Mouse (Mus musculus) regulatory T cell (primary cell): ENCODE data around the gene Lrrc14b.

ENCODE experiments used
- in situ Hi-C: fragments of 300-600 bp; cut with MboI, MseI; formaldehyde crosslinking; loops from one replicate; pipeline ENCODE4 v1.15.1; 2025; ENCODE audit warnings: high pct_unique_total_duplicates

Gene Lrrc14b

DNA sequence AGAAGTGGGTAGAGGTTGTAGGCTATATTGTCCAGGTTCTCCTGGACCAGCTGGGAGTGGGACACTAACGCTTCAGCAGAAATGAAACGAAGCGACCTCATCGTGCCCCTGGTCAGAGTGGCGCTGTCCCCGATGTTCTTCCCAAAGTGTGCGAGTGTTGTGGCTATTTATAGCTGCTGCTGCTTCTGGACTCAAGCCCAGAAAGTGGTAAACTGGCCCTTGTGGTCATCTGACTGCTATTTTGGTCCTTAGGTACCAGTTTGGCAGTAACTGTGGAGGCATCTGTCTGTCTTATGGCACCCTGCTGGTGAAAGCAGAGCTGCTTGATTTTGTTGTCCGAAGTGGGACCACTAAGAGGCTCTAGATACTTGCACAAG is at the start of gene Lrrc14b:
Lrrc14b (minus strand) TSS at position 147 of the 377 bp plus-strand sequence.
- in situ Hi-C loops, result loop anchor here (25.0 kb wide), 1 partner anchor 1473 kb away; the partner anchor contains the start of gene Glrx

- in situ Hi-C loops, result no loop called here
Observed at GRCm38 (mm10) chr13:74399298-74399839, 35.6 kb upstream of the Lrrc14b start, which contains the start of gene Ftl1-ps1. Gene Ftl1-ps1 (plus strand): TSS chr13:74399694.

DNA sequence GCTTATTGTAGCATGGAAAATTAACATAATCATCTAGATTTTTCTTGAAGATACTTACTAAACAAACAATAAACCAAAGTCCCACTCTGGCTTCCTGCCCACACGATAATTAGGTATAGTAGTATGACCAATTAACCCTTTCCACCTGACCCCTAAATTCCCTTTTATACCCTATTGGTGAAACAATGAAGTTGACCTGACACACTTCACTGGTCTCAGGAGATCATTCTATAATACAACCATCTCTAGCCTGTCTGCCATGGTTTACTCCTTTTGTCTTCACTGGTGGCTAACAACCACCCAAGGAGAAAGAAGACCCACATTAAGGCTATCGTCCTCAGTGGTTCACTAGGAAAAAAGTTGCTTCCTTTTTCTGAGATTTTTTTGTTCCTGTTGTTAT is 27.4 kb upstream of the Lrrc14b start:
- in situ Hi-C loops, result no loop called here

DNA sequence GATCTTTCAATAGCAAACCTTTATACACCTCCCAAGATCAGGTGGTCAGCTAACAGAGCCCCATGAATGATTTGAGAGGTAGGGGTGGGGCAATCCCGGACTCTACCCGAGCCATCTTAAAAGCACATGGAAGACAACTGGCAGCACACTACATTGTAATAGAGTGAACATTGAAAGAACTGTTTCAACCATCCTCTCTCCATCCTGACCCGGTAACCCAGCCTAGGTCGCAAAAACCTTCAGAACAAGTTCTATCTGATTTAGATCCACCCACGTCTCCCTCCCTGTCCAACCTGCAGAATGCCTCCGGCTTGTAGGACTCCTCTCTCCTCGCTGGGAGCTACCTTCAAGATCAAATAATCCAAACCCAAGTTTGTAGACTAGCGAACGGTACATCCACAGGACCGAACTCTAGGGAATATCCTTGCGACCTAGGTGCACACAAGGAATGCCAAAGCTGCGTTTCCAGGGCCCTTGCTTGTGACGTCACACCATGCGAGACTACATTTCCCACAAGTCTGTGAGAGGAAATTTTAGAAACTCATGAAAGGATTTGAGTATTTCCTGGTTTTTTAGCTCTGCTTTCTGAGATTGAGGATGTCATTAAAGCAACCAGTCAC is 26.7 kb upstream of the Lrrc14b start, which contains the start of gene Zfp72:
Zfp72 (minus strand) TSS at position 466 of the 620 bp plus-strand sequence.
- in situ Hi-C loops, result no loop called here

- in situ Hi-C loops, result no loop called here
Observed at GRCm38 (mm10) chr13:74389730-74390129, 25.9 kb upstream of the Lrrc14b start.

GRCm38 (mm10) chr13:74382289-74382688 is 18.5 kb upstream of the Lrrc14b start:
- in situ Hi-C loops, result no loop called here

DNA sequence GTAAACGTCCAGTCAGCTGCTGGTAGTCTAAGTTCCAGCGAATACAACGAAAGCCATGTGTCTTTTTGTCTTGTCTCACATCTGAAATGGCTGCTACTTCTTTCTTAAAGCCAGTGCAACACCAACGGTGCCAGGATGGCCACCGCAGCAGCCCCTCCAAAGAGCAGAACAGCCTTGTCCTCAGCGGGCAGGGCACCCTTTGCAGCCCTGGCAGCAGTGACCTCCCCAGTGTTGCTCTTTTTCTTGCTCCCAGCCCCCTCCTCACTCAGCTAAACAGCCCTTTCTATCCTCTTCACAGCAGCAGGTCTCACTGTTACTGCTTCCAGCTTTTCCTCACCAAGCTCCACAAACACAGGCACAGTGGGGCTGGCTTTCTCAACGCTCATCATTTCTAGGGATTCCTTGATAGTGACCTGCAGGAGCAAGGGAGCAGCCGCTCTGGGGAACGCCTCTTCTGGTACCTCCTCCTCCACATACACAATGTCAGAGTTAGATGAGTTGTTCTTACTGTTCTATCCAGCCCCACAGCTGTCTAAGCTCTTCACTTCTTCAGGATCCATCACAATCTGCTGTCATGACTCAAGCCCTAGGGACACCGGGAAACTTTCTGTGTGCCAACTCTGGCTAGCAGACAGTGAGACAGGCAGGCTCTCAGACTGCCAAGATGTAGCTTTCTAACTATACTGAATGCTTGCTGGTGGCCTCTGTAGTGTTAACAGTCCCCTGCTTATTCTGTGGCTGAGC is 17.9 kb upstream of the Lrrc14b start:
- in situ Hi-C loops, result no loop called here

DNA sequence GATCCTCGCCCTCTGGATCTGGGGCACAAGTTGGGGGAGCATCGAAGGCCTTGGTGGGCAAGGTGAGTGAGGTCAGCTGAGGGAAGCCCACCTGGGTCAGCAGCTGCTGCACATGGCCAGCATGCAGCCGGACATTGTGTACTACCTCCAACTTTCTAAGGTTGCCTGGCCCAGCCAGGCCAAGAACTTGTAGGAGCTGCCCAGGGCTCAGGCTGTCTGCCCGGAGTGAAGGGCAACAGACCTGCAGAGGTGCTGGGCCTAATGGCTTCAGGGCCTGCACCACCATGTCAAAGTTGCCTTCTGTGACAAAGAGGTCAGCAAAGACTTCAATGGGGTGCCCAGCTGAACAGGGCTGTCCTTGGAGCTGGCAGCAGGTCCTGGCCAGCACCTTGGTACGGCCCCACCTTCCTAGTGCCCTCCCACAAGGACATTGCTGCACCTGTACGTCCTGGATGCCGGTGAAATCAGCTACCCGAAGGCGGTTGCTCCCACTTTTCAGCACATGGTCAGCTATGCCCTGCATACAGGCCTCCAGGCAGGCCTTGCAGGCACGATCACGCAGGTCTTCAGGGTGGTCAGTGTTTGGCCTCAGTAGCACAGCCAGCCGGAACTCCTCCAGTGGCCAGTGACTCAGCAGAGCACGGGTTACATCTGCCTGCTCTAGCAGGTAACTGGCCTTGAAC is 488 bp downstream of the Lrrc14b start:
- in situ Hi-C loops, result loop anchor here (25.0 kb wide), 1 partner anchor 1474 kb away; the partner anchor contains the start of gene Glrx

DNA sequence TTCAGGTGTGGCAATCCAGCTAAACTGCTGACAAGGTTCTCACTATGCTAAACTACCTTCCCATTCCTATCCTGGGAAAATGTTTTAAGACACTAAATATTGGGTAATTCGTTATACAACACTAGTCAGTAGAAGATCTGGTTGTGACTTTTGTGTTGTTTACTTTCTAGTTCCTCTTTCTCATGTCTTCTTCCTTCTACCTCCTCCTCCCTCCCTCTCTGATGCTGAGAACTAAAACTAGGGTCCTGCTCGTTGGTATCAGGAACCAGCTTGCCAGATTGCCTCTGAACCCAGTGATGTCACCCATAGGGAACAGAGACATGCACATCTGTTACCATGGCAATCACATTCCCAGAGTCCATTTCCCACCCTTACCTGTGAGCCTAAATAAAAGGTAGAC is 1.6 kb downstream of the Lrrc14b start:
- in situ Hi-C loops, result loop anchor here (25.0 kb wide), 1 partner anchor 1475 kb away; the partner anchor contains the start of gene Glrx

DNA sequence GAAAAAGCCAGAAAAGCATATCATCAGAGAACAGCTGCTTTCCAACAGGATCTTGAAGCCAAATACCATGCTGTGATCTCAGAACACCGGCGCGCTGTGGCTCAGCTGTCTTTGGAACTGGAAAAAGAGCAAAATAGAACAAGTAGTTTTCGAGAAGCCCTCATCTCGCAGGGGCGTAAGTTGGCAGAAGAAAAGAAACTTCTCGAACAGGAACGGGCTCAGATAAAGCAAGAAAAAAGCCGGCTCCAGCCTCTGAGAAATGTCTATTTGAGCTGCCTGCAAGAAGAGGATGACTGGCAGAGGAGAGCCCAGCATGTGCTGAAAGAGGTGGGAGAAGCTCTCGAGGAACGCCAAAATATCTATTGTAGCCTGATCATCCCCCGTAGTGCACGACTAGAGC is 7.3 kb downstream of the Lrrc14b start:
- in situ Hi-C loops, result loop anchor here (25.0 kb wide), 1 partner anchor 1481 kb away; the partner anchor contains the start of gene Glrx

GRCm38 (mm10) chr13:74350435-74350906 is 13.3 kb downstream of the Lrrc14b start:
- in situ Hi-C loops, result loop anchor here (25.0 kb wide), 1 partner anchor 1487 kb away; the partner anchor contains the start of gene Glrx

GRCm38 (mm10) chr13:74349566-74350434 is 14.0 kb downstream of the Lrrc14b start, which contains the start of the genes Sdha and Ccdc127:
Gene Sdha (minus strand): TSS chr13:74350280.
Gene Ccdc127 (plus strand): TSS chr13:74350309.
- in situ Hi-C loops, result loop anchor here (10.0 to 25.0 kb wide), 2 partner anchors 185 to 1488 kb away; partner anchors contain the start of gene Glrx

DNA sequence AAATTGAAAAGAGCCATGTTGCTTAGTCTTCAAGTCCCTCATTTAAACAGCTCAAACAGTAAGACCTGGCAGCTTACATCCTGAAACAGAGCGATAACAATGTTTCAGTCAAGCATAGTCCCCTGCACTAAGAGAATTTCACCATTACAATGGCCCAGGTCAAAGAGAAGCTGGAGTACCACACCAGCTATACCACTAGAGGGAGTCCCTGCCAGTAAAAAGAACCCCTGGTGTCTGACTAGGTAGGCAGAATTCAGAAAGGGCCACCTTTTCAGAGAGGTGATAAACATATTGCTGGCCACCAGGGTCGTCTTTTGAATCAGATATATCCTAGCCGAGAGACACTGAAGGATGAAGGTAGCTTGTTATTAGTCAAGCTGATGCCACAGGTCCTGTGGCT is 22.8 kb downstream of the Lrrc14b start:
- in situ Hi-C loops, result loop anchor here (10.0 kb wide), 1 partner anchor 194 kb away; no protein-coding TSS in a partner anchor

DNA sequence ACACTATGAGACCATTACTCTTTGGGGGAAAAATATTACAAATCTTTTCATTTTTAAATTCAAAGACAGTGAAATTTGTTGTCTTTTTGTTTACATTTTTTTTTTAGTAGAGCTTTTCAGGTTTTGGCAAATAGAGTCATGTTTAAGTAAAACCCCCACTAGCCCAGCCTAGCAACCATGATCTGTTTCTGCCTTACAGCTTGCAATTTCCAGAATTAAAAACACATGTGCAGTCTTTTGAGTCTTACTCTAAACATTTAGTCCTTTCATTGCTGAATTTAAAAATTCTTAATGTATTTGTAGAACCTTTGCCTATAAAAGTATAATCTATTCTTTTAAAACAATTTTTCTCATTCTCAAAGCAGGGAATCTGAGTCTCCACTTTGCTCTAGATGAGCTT is 34.5 kb downstream of the Lrrc14b start:
- in situ Hi-C loops, result no loop called here

DNA sequence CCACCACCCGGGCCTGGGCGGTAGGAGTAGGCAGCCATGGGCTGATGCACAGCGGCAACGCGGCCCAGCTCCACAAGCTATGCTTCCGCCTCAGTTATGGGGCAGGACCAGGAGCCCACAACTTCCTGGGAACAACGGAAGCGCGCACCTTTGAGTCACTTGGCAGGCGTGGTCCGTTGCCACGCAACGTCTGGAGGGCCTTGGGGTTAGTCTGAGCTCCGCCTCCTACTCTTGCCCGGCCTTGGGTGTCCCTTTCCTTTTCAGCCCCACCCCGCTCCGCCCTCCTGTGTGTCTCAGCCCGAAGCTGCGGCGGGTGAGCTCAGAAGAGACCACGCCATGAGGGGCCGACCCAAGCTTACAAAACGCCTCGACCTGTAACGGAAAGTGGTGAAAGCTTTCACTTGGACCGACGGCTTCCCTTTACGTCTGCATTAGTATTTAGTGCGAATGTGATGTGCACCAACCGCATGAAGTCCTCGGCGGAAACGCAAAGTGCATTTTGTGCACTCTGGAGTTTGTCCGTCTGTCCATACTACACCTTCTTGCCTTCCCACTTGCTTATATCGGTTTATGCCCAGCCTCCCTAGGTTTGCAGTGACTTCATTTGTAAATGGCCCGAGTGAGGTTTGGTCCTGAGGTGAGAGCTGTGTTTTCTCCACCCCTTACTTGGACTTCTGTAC is 46.5 kb downstream of the Lrrc14b start, which contains the start of gene Pdcd6:
Pdcd6 (minus strand) TSS at position 411 of the 680 bp plus-strand sequence.
- in situ Hi-C loops, result loop anchor here (5.0 kb wide), 1 partner anchor 605 kb away; no protein-coding TSS in a partner anchor

DNA sequence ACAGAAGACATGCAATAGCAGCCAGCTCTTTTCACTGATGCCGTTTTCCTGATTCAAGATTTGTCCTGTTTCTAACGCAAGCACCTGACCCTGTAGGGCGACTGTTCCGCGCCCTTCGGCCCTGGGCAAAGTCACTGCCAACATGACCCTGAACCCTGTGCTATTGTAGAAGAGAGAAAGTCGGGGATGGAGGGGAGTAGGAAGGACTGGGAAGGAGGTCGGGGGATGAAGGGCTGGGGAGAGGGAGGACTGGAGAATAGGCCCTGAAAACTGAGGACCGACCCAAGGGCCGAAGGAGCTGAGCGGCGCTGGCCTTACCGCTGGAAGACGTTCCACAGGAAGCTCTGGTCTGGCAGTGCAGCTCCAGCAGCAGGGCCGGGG is 47.0 kb downstream of the Lrrc14b start:
- in situ Hi-C loops, result loop anchor here (5.0 kb wide), 1 partner anchor 604 kb away; no protein-coding TSS in a partner anchor

DNA sequence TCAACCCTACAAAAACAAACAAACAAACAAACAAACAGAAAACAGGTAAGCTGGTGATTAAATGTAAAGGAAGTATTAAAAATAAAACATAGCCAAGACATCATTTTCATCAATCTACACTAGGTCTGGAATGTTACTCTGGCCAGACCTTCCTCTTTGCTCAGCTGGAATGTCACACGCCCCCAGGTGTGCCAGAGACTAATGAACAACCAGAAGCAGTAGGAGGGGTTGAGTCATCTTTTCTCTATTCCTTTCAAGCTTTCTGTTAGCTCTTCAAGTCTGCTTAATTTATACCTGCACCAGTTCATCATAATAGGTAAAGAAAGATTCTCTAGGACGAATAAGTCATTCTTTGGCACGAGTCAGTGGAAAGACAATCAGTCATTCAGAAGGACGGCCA is 47.4 kb downstream of the Lrrc14b start:
- in situ Hi-C loops, result loop anchor here (5.0 kb wide), 1 partner anchor 604 kb away; no protein-coding TSS in a partner anchor

- in situ Hi-C loops, result loop anchor here (5.0 kb wide), 1 partner anchor 602 kb away; no protein-coding TSS in a partner anchor
Observed at GRCm38 (mm10) chr13:74314616-74315015, 49.2 kb downstream of the Lrrc14b start.
